Mouse (Mus musculus): ENCODE results near the gene Cbx5.
"Not testable (repeated sequence)": the region's sequence is repeated elsewhere in the genome, so short reads cannot be mapped to it uniquely, and the experiment has no call there.

DNA sequence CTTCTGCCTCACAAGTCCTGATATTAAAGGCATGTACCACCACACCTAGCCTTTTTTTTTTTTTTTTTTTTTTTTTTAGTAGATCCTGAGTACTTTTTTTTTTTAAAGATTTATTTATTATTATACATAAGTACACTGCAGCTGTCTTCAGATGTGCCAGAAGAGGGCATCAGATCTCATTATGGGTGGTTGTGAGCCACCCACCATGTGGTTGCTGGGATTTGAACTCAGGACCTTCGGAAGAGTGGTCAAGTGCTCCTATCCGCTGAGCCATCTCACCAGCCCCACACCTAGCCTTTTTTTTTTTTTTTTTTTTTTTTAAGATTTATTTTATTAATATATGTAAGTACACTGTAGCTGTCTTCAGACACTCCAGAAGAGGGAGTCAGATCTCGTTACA is 36.3 kb upstream of the Cbx5 start:
- TF ChIP-seq CTCF (conservative IDR thresholded peaks at IDR 0.05; ENCODE audit: low read length); POU5F1 (IDR thresholded peaks at IDR 0.05; ENCODE audit: borderline replicate concordance, low read length): not testable (repeated sequence)

Measured in E14TG2a.4 (cell line).